Mouse (Mus musculus) embryonic facial prominence, embryonic 13.5 days (tissue): ENCODE data around the gene Fam169a. TPM values are rescaled to one million over a fixed set of nuclear protein-coding genes. Genes with fewer than 3 reads are reported as not detected.

ENCODE experiments used
- ATAC-seq: fragments of 200-750 bp; cut with Nextera tagmentation; 2 replicates; pipeline ENCODE4 v1.8.0; 2017; ENCODE audit warnings: low read depth; ENCODE audit not compliant: insufficient number of reproducible peaks, insufficient read depth, low FRiP score, low TSS enrichment
- H3K27ac ChIP-seq: fragments of 300-500 bp; sonication (generic); 2 replicates; pipeline ENCODE4 v1.5.1; 2015; ENCODE audit warnings: moderate library complexity, mild to moderate bottlenecking, inconsistent platforms
- H3K27me3 ChIP-seq: fragments of 300-500 bp; sonication (generic); 2 replicates; pipeline ENCODE4 v1.6.1; 2015; ENCODE audit warnings: mild to moderate bottlenecking, inconsistent platforms
- H3K36me3 ChIP-seq: fragments of 300-500 bp; sonication (generic); 2 replicates; pipeline ENCODE4 v1.6.1; 2015; ENCODE audit warnings: mild to moderate bottlenecking, inconsistent platforms
- H3K4me1 ChIP-seq: fragments of 300-500 bp; sonication (generic); 2 replicates; pipeline ENCODE4 v1.6.1; 2015; ENCODE audit warnings: inconsistent platforms
- H3K4me2 ChIP-seq: fragments of 300-500 bp; sonication (generic); 2 replicates; pipeline ENCODE4 v1.6.1; 2015; ENCODE audit warnings: moderate library complexity, mild to moderate bottlenecking, inconsistent platforms
- H3K4me3 ChIP-seq: fragments of 300-500 bp; sonication (generic); 2 replicates; pipeline ENCODE4 v1.5.1; 2015; ENCODE audit warnings: mild to moderate bottlenecking, inconsistent platforms
- H3K9ac ChIP-seq: fragments of 300-500 bp; sonication (generic); 2 replicates; pipeline ENCODE4 v1.6.1; 2015; ENCODE audit warnings: mild to moderate bottlenecking, inconsistent platforms
- H3K9me3 ChIP-seq: fragments of 300-500 bp; sonication (generic); 2 replicates; pipeline ENCODE4 v1.6.1; 2016; ENCODE audit warnings: inconsistent platforms
- WGBS: fragments of 180-500 bp; shearing (Covaris S2); methylation state at CpG from one replicate; pipeline ENCODE4 v1.1.7; 2015; ENCODE audit warnings: mixed read lengths; 5-methylcytosine and 5-hydroxymethylcytosine counted together
- polyA plus RNA-seq: library from polyadenylated mRNA; unstranded; fragments of >200 nt; fragmentation: Nextera tagmentation; extraction: Ambion mirVana; gene quantifications from 2 replicates; pipeline ENCODE4 v1.2.1, GENCODE M21; 2015

The Fam169a gene
- 4.0 and 4.1 TPM in 2 replicates for polyA plus RNA-seq

GRCm38 (mm10) chr13:97066649-97067550, at the start of gene Fam169a:
Gene Fam169a, plus strand, starts transcription at chr13:97067286.
- H3K9me3 ChIP-seq, result no peaks in the 10 kb centered on the region
- 47% methylated on average over 15 of the region's 15 CpGs for WGBS
- H3K4me2 ChIP-seq, result no peak within 1 kb of the TSS
- H3K27me3 ChIP-seq, result peaks cover 30% of the 10 kb centered on the region
- no peaks in the 10 kb centered on the region for H3K4me1 ChIP-seq
- no peak within 1 kb of the TSS for H3K9ac ChIP-seq
- no peak within 1 kb of the TSS for H3K27ac ChIP-seq
- H3K4me3 ChIP-seq, result no peak within 1 kb of the TSS
- ATAC-seq, result no peak
- no peaks in the 10 kb centered on the region for H3K36me3 ChIP-seq

GRCm38 (mm10) chr13:97017711-97018110, 49.4 kb upstream of the Fam169a start:
- Histone ChIP-seq H3K4me1 (no peaks in the 10 kb centered on the region), H3K4me2 (no peak overlapping the region), H3K4me3 (no peak overlapping the region), H3K27ac (no peak overlapping the region), H3K36me3 (no peaks in the 10 kb centered on the region), H3K9ac (no peak overlapping the region), H3K27me3 (no peaks in the 10 kb centered on the region), H3K9me3 (no peaks in the 10 kb centered on the region)
- 77% methylated on average over 3 of the region's 3 CpGs for WGBS
- ATAC-seq, result no peak

GRCm38 (mm10) chr13:97020122-97020521, 47.0 kb upstream of the Fam169a start:
- H3K4me2 ChIP-seq, result no peak overlapping the region
- H3K27me3 ChIP-seq, result no peaks in the 10 kb centered on the region
- H3K36me3 ChIP-seq, result no peaks in the 10 kb centered on the region
- H3K4me1 ChIP-seq, result no peaks in the 10 kb centered on the region
- H3K27ac ChIP-seq, result no peak overlapping the region
- H3K9ac ChIP-seq, result no peak overlapping the region
- no peaks in the 10 kb centered on the region for H3K9me3 ChIP-seq
- H3K4me3 ChIP-seq, result no peak overlapping the region
- 79% methylated on average over 5 of the region's 5 CpGs for WGBS
- ATAC-seq, result no peak

GRCm38 (mm10) chr13:97021906-97022305, 45.2 kb upstream of the Fam169a start:
- no peaks in the 10 kb centered on the region for H3K27me3 ChIP-seq
- no peak overlapping the region for H3K9ac ChIP-seq
- WGBS, result 42% methylated on average over 4 of the region's 4 CpGs
- H3K27ac ChIP-seq, result no peak overlapping the region
- no peak overlapping the region for H3K4me3 ChIP-seq
- no peak for ATAC-seq
- no peak overlapping the region for H3K4me2 ChIP-seq
- H3K4me1 ChIP-seq, result no peaks in the 10 kb centered on the region
- no peaks in the 10 kb centered on the region for H3K9me3 ChIP-seq
- H3K36me3 ChIP-seq, result no peaks in the 10 kb centered on the region

GRCm38 (mm10) chr13:97030075-97030474, 37.0 kb upstream of the Fam169a start:
- H3K4me1 ChIP-seq, result no peaks in the 10 kb centered on the region
- 90% methylated on average over 13 of the region's 13 CpGs for WGBS

GRCm38 (mm10) chr13:97034262-97034661, 32.8 kb upstream of the Fam169a start, which contains the start of gene 1700029F12Rik:
Gene 1700029F12Rik, minus strand, starts transcription at chr13:97034362.
- no peak for ATAC-seq
- H3K36me3 ChIP-seq, result no peaks in the 10 kb centered on the region
- H3K27me3 ChIP-seq, result no peaks in the 10 kb centered on the region
- no peaks in the 10 kb centered on the region for H3K9me3 ChIP-seq
- no peaks in the 10 kb centered on the region for H3K4me1 ChIP-seq
- H3K27ac ChIP-seq, result no peak within 1 kb of the TSS
- H3K4me2 ChIP-seq, result no peak within 1 kb of the TSS
- no peak within 1 kb of the TSS for H3K4me3 ChIP-seq
- no peak within 1 kb of the TSS for H3K9ac ChIP-seq
- WGBS, result 68% methylated on average over 2 of the region's 2 CpGs

More at GRCm38 (mm10) chr13:97030075-97030474, 37.0 kb upstream of the Fam169a start:
- Histone ChIP-seq H3K9ac (no peak overlapping the region), H3K4me2 (no peak overlapping the region), H3K4me3 (no peak overlapping the region), H3K27me3 (no peaks in the 10 kb centered on the region), H3K36me3 (no peaks in the 10 kb centered on the region), H3K9me3 (no peaks in the 10 kb centered on the region), H3K27ac (no peak overlapping the region)
- ATAC-seq, result no peak

GRCm38 (mm10) chr13:97051158-97051557, 15.9 kb upstream of the Fam169a start:
- no peaks in the 10 kb centered on the region for H3K4me1 ChIP-seq

GRCm38 (mm10) chr13:97052667-97053066, 14.4 kb upstream of the Fam169a start:
- no peak overlapping the region for H3K27ac ChIP-seq
- 0 out of 2 replicates have a peak, but pooled peaks cover 2% of the 10 kb centered on the region for H3K4me1 ChIP-seq
- no peaks in the 10 kb centered on the region for H3K9me3 ChIP-seq
- 13% methylated on average over 11 of the region's 11 CpGs for WGBS
- no peaks in the 10 kb centered on the region for H3K27me3 ChIP-seq
- no peak for ATAC-seq
- no peaks in the 10 kb centered on the region for H3K36me3 ChIP-seq
- no peak overlapping the region for H3K4me3 ChIP-seq
- no peak overlapping the region for H3K9ac ChIP-seq
- H3K4me2 ChIP-seq, result no peak overlapping the region

More at GRCm38 (mm10) chr13:97051158-97051557, 15.9 kb upstream of the Fam169a start:
- Histone ChIP-seq H3K36me3 (no peaks in the 10 kb centered on the region), H3K9me3 (no peaks in the 10 kb centered on the region), H3K27me3 (no peaks in the 10 kb centered on the region), H3K4me2 (no peak overlapping the region), H3K4me3 (no peak overlapping the region), H3K9ac (no peak overlapping the region), H3K27ac (no peak overlapping the region)
- WGBS, result 80% methylated on average over 6 of the region's 6 CpGs
- ATAC-seq, result no peak

GRCm38 (mm10) chr13:97053844-97054243, 13.2 kb upstream of the Fam169a start:
- H3K9ac ChIP-seq, result no peak overlapping the region
- H3K4me1 ChIP-seq, result 0 out of 2 replicates have a peak, but pooled peaks cover 2% of the 10 kb centered on the region
- WGBS, result 82% methylated on average over 8 of the region's 8 CpGs
- no peak overlapping the region for H3K27ac ChIP-seq
- no peak overlapping the region for H3K4me3 ChIP-seq
- no peaks in the 10 kb centered on the region for H3K36me3 ChIP-seq
- H3K9me3 ChIP-seq, result no peaks in the 10 kb centered on the region
- no peak overlapping the region for H3K4me2 ChIP-seq
- no peaks in the 10 kb centered on the region for H3K27me3 ChIP-seq
- no peak for ATAC-seq

- 43% methylated on average over 4 of the region's 4 CpGs for WGBS
Measured at GRCm38 (mm10) chr13:97057817-97058216, 9.3 kb upstream of the Fam169a start.

GRCm38 (mm10) chr13:97059746-97060145, 7.3 kb upstream of the Fam169a start:
- ATAC-seq, result no peak
- no peaks in the 10 kb centered on the region for H3K9me3 ChIP-seq
- WGBS, result 90% methylated on average over 6 of the region's 6 CpGs
- H3K9ac ChIP-seq, result no peak overlapping the region
- H3K4me3 ChIP-seq, result no peak overlapping the region
- no peaks in the 10 kb centered on the region for H3K36me3 ChIP-seq
- no peaks in the 10 kb centered on the region for H3K27me3 ChIP-seq
- H3K27ac ChIP-seq, result no peak overlapping the region
- no peak overlapping the region for H3K4me2 ChIP-seq
- 0 out of 2 replicates have a peak, but pooled peaks cover 2% of the 10 kb centered on the region for H3K4me1 ChIP-seq

More at GRCm38 (mm10) chr13:97057817-97058216, 9.3 kb upstream of the Fam169a start:
- Histone ChIP-seq H3K27me3 (no peaks in the 10 kb centered on the region), H3K9me3 (no peaks in the 10 kb centered on the region), H3K4me2 (no peak overlapping the region), H3K9ac (no peak overlapping the region), H3K4me3 (no peak overlapping the region), H3K36me3 (no peaks in the 10 kb centered on the region), H3K27ac (no peak overlapping the region), H3K4me1 (0 out of 2 replicates have a peak, but pooled peaks cover 2% of the 10 kb centered on the region)
- no peak for ATAC-seq

GRCm38 (mm10) chr13:97060331-97060730, 6.8 kb upstream of the Fam169a start:
- H3K36me3 ChIP-seq, result no peaks in the 10 kb centered on the region
- H3K4me1 ChIP-seq, result 0 out of 2 replicates have a peak, but pooled peaks cover 2% of the 10 kb centered on the region
- no peak overlapping the region for H3K4me2 ChIP-seq
- H3K9ac ChIP-seq, result no peak overlapping the region
- no peak overlapping the region for H3K27ac ChIP-seq
- no peaks in the 10 kb centered on the region for H3K27me3 ChIP-seq
- ATAC-seq, result no peak
- no peaks in the 10 kb centered on the region for H3K9me3 ChIP-seq
- H3K4me3 ChIP-seq, result no peak overlapping the region
- WGBS, result 63% methylated on average over 5 of the region's 8 CpGs
